Mouse (Mus musculus): ENCODE measurements around the gene Gpx4. TPM values are rescaled to one million over a fixed set of nuclear protein-coding genes. Genes with fewer than 3 reads are reported as not detected.

The Gpx4 gene
- 214 and 217 TPM in 2 replicates for polyA plus RNA-seq (2011; ENCODE audit: insufficient read length, low read depth, missing spikeins)

- Histone ChIP-seq H3K4me1 (ENCODE audit: control insufficient read depth, insufficient read depth, low read length) (peaks cover 4% of the 10 kb centered on the region; the same call in 1 of the 2 replicates), H3K27ac (ENCODE audit: insufficient read depth, low read length) (no peak within 1 kb of the TSS)
These were observed at the start of gene Gpx4 for GRCm38 (mm10) chr10:80047041-80047565. TSS of gene Gpx4 (plus strand) at chr10:80047166.

GRCm38 (mm10) chr10:79997819-79998218 is 49.1 kb upstream of the Gpx4 start:
- H3K4me3 ChIP-seq (ENCODE audit: insufficient read depth, low read length), result peak overlapping the region; percentile 59
- no peak for TF ChIP-seq CTCF (IDR thresholded peaks at IDR 0.05; ENCODE audit: borderline replicate concordance, insufficient read depth, low read length)
- no peak for TF ChIP-seq POLR2A (IDR thresholded peaks at IDR 0.05; ENCODE audit: low read depth, low read length)
- no peaks in the 10 kb centered on the region for H3K4me1 ChIP-seq (ENCODE audit: control insufficient read depth, insufficient read depth, low read length)
- no peak overlapping the region for H3K27ac ChIP-seq (ENCODE audit: insufficient read depth, low read length)

More at GRCm38 (mm10) chr10:80047041-80047565, at the start of gene Gpx4:
- TF ChIP-seq CTCF (IDR thresholded peaks at IDR 0.05; ENCODE audit: borderline replicate concordance, insufficient read depth, low read length), result no peak
- no peak for TF ChIP-seq POLR2A (IDR thresholded peaks at IDR 0.05; ENCODE audit: low read depth, low read length)
- H3K4me3 ChIP-seq (ENCODE audit: insufficient read depth, low read length), result no peak within 1 kb of the TSS

GRCm38 (mm10) chr10:80001945-80002344 is 45.0 kb upstream of the Gpx4 start:
- Histone ChIP-seq H3K4me3 (ENCODE audit: insufficient read depth, low read length) (no peak overlapping the region), H3K4me1 (ENCODE audit: control insufficient read depth, insufficient read depth, low read length) (no peaks in the 10 kb centered on the region), H3K27ac (ENCODE audit: insufficient read depth, low read length) (no peak overlapping the region)
- TF ChIP-seq CTCF (IDR thresholded peaks at IDR 0.05; ENCODE audit: borderline replicate concordance, insufficient read depth, low read length), result no peak
- TF ChIP-seq POLR2A (IDR thresholded peaks at IDR 0.05; ENCODE audit: low read depth, low read length), result no peak

GRCm38 (mm10) chr10:80002829-80003228 is 44.1 kb upstream of the Gpx4 start:
- TF ChIP-seq CTCF (IDR thresholded peaks at IDR 0.05; ENCODE audit: borderline replicate concordance, insufficient read depth, low read length), result no peak
- no peak for TF ChIP-seq POLR2A (IDR thresholded peaks at IDR 0.05; ENCODE audit: low read depth, low read length)
- Histone ChIP-seq H3K4me1 (ENCODE audit: control insufficient read depth, insufficient read depth, low read length) (no peaks in the 10 kb centered on the region), H3K4me3 (ENCODE audit: insufficient read depth, low read length) (no peak overlapping the region), H3K27ac (ENCODE audit: insufficient read depth, low read length) (no peak overlapping the region)

- no peak for TF ChIP-seq CTCF (IDR thresholded peaks at IDR 0.05; ENCODE audit: borderline replicate concordance, insufficient read depth, low read length)
- no peak for TF ChIP-seq POLR2A (IDR thresholded peaks at IDR 0.05; ENCODE audit: low read depth, low read length)
- no peak overlapping the region for H3K4me3 ChIP-seq (ENCODE audit: insufficient read depth, low read length)
- no peak overlapping the region for H3K27ac ChIP-seq (ENCODE audit: insufficient read depth, low read length)
- H3K4me1 ChIP-seq (ENCODE audit: control insufficient read depth, insufficient read depth, low read length), result no peaks in the 10 kb centered on the region
These were observed 43.4 kb upstream of the Gpx4 start for GRCm38 (mm10) chr10:80003374-80004232.

GRCm38 (mm10) chr10:80004233-80004705 is 42.7 kb upstream of the Gpx4 start:
- Histone ChIP-seq H3K4me1 (ENCODE audit: control insufficient read depth, insufficient read depth, low read length) (no peaks in the 10 kb centered on the region), H3K4me3 (ENCODE audit: insufficient read depth, low read length) (no peak overlapping the region), H3K27ac (ENCODE audit: insufficient read depth, low read length) (no peak overlapping the region)
- TF ChIP-seq POLR2A (IDR thresholded peaks at IDR 0.05; ENCODE audit: low read depth, low read length), result no peak
- no peak for TF ChIP-seq CTCF (IDR thresholded peaks at IDR 0.05; ENCODE audit: borderline replicate concordance, insufficient read depth, low read length)

GRCm38 (mm10) chr10:80011740-80012139 is 35.2 kb upstream of the Gpx4 start:
- H3K27ac ChIP-seq (ENCODE audit: insufficient read depth, low read length), result no peak overlapping the region
- H3K4me3 ChIP-seq (ENCODE audit: insufficient read depth, low read length), result no peak overlapping the region
- no peak for TF ChIP-seq POLR2A (IDR thresholded peaks at IDR 0.05; ENCODE audit: low read depth, low read length)
- no peak for TF ChIP-seq CTCF (IDR thresholded peaks at IDR 0.05; ENCODE audit: borderline replicate concordance, insufficient read depth, low read length)
- no peaks in the 10 kb centered on the region for H3K4me1 ChIP-seq (ENCODE audit: control insufficient read depth, insufficient read depth, low read length)

- no peak overlapping the region for H3K4me3 ChIP-seq (ENCODE audit: insufficient read depth, low read length)
- no peak overlapping the region for H3K27ac ChIP-seq (ENCODE audit: insufficient read depth, low read length)
- no peak for TF ChIP-seq CTCF (IDR thresholded peaks at IDR 0.05; ENCODE audit: borderline replicate concordance, insufficient read depth, low read length)
- TF ChIP-seq POLR2A (IDR thresholded peaks at IDR 0.05; ENCODE audit: low read depth, low read length), result no peak
- no peaks in the 10 kb centered on the region for H3K4me1 ChIP-seq (ENCODE audit: control insufficient read depth, insufficient read depth, low read length)
These were observed 33.4 kb upstream of the Gpx4 start for GRCm38 (mm10) chr10:80013609-80014008.

- H3K4me1 ChIP-seq (ENCODE audit: control insufficient read depth, insufficient read depth, low read length), result no peaks in the 10 kb centered on the region
- TF ChIP-seq POLR2A (IDR thresholded peaks at IDR 0.05; ENCODE audit: low read depth, low read length) (no peak), CTCF (IDR thresholded peaks at IDR 0.05; ENCODE audit: borderline replicate concordance, insufficient read depth, low read length) (peak; percentile 36; the same call in 1 of the 2 replicates)
- H3K4me3 ChIP-seq (ENCODE audit: insufficient read depth, low read length), result no peak overlapping the region
- no peak overlapping the region for H3K27ac ChIP-seq (ENCODE audit: insufficient read depth, low read length)
These were observed 32.3 kb upstream of the Gpx4 start for GRCm38 (mm10) chr10:80014484-80015290.
